Mouse (Mus musculus) bone marrow, adult 2 months (tissue): Measurements from ENCODE around the gene Gnat1.

Source experiments
- CTCF ChIP-seq: fragments of 200-500 bp; IDR thresholded peaks from 2 replicates; pipeline ENCODE4 v1.5.1; 2011; ENCODE audit warnings: low read length, control low read depth; ENCODE audit not compliant: control insufficient read depth, insufficient read depth
- POLR2A ChIP-seq: fragments of 200-500 bp; IDR thresholded peaks from 2 replicates; pipeline ENCODE4 v1.6.1; 2011; ENCODE audit warnings: low read depth, mild to moderate bottlenecking, control low read depth, low read length, borderline replicate concordance; ENCODE audit not compliant: control insufficient read depth

DNA sequence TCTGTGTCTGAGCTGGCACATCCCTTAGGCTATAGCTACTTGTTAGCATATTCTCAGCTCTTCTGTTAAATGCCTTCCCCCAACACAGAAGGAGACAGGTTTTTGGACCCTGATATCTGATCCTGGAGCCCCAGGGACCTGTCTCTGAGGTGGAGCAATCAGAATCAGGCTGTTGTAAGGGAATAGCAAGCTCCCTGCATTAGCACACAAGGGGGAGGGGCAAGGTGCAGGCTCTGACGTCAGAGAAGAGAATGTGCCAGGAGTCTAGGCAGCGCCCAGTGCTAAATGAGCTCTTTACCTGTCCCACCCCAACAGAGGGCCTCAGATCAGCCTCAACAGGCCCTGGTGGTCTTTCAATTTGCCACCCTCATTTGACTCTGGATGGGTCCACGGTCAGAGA lies 47.5 kb upstream of the Gnat1 start:
- TF ChIP-seq POLR2A = no peak
- no peak for TF ChIP-seq CTCF
